Mouse (Mus musculus): Measurements from ENCODE around the gene Pxdn. TPM values are rescaled to one million over a fixed set of nuclear protein-coding genes. Genes with fewer than 3 reads are reported as not detected.

Gene Pxdn
- polyA plus RNA-seq (2015; fragmentation: Nextera tagmentation; extraction: Ambion mirVana): 60.0 and 78.0 TPM in 2 replicates

DNA sequence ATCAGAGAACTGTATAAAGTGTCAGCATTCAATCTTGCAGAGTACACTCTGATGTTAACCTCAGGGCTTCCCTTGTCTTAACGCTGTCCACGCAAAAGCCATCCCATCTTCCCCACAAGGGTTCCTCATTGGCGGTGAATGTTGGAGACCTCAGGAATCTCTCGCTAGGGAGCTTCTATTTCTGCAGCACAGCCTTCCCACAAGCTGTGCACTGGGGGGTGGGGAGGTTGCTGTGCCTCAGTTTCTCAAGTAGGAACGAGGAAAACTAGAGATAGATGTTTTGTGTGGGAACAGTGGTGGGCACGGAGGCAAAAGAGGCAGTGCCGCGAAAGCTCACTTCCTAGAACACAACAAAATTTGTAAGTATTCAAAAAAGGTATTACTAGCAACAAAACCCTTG, at the start of gene Pxdn:
Pxdn (plus strand) TSS at position 301 of the 400 bp plus-strand sequence.
- 53% methylated on average over 8 of the region's 8 CpGs for WGBS
- Histone ChIP-seq H3K4me3 (peak within 1 kb of the TSS; percentile 86), H3K9ac (peak within 1 kb of the TSS; percentile 88), H3K36me3 (no peaks in the 10 kb centered on the region), H3K4me1 (replicated peaks) (peaks cover 34% of the 10 kb centered on the region), H3K4me2 (peak within 1 kb of the TSS; percentile 76), H3K27me3 (no peaks in the 10 kb centered on the region), H3K27ac (peak within 1 kb of the TSS; percentile 92), H3K9me3 (replicated peaks) (no peaks in the 10 kb centered on the region)
- ATAC-seq (replicated peaks; ENCODE audit: insufficient number of reproducible peaks, insufficient read depth, low FRiP score, low read depth): no peak

DNA sequence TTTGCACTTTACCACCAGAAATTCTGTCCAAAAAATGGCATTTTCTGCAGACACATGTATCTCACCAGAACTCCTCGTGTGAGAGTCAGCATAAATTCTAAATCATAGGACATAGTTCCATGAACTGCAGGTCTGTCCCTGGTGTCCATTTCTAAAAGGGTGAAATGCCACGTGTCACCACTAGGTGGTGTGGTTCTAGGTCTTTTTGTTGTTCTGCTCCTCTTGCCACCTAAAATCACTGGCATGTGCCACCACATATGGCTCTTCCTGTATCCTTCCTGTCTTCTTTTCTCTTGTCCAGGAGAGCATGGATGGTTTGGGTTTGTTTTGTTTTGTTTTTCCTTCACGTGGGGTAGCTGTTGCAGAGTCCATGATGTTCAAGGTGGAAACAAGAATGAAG, 42.7 kb upstream of the Pxdn start:
- no peaks in the 10 kb centered on the region for H3K9me3 ChIP-seq (replicated peaks)
- H3K4me2 ChIP-seq: no peak overlapping the region
- ATAC-seq (replicated peaks; ENCODE audit: insufficient number of reproducible peaks, insufficient read depth, low FRiP score, low read depth): no peak
- no peak overlapping the region for H3K27ac ChIP-seq
- no peak overlapping the region for H3K9ac ChIP-seq
- H3K27me3 ChIP-seq: 0 out of 2 replicates have a peak, but pooled peaks cover 2% of the 10 kb centered on the region
- H3K4me1 ChIP-seq (replicated peaks): no peaks in the 10 kb centered on the region
- WGBS: 22% methylated on average over 3 of the region's 3 CpGs
- H3K4me3 ChIP-seq: no peak overlapping the region
- no peaks in the 10 kb centered on the region for H3K36me3 ChIP-seq

DNA sequence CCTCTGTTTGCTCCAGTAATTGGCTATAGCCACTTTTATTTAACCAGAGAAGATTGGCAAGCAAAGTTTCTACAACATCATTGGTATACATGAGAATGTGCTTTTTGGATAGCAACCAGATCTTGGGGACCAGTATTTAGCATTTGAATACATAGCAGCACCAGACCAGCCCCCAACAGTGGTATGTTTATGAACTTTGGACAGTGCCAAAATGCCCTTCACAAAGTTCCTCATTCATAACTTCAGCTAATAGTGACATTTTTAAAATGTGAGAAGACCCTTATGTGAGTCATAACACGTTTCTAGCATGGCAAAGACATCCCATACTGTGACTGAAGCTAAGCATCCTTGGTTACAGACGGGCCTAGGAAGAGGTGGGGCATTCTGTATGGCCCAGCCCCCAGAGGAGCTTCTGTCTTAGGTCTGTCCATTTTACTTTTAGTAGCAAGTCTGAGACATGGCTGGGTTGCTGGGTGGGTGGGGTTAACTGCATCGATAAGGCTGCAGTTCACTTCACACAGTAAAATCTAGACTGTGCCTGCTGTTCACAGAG, 39.8 kb upstream of the Pxdn start:
- ATAC-seq (replicated peaks; ENCODE audit: insufficient number of reproducible peaks, insufficient read depth, low FRiP score, low read depth): no peak
- Histone ChIP-seq H3K27ac (no peak overlapping the region), H3K4me1 (replicated peaks) (no peaks in the 10 kb centered on the region), H3K9ac (no peak overlapping the region), H3K9me3 (replicated peaks) (no peaks in the 10 kb centered on the region), H3K4me2 (no peak overlapping the region), H3K27me3 (0 out of 2 replicates have a peak, but pooled peaks cover 2% of the 10 kb centered on the region), H3K4me3 (no peak overlapping the region), H3K36me3 (no peaks in the 10 kb centered on the region)
- WGBS: 69% methylated on average over 3 of the region's 3 CpGs

- H3K4me1 ChIP-seq (replicated peaks): peaks cover 7% of the 10 kb centered on the region
- no peak overlapping the region for H3K9ac ChIP-seq
- 66% methylated on average over 4 of the region's 4 CpGs for WGBS
- H3K9me3 ChIP-seq (replicated peaks): no peaks in the 10 kb centered on the region
- H3K27ac ChIP-seq: no peak overlapping the region
- no peaks in the 10 kb centered on the region for H3K27me3 ChIP-seq
- H3K4me2 ChIP-seq: no peak overlapping the region
- ATAC-seq (replicated peaks; ENCODE audit: insufficient number of reproducible peaks, insufficient read depth, low FRiP score, low read depth): no peak
- no peaks in the 10 kb centered on the region for H3K36me3 ChIP-seq
- no peak overlapping the region for H3K4me3 ChIP-seq
These were observed 33.1 kb upstream of the Pxdn start for GRCm38 (mm10) chr12:29904101-29904874.

DNA sequence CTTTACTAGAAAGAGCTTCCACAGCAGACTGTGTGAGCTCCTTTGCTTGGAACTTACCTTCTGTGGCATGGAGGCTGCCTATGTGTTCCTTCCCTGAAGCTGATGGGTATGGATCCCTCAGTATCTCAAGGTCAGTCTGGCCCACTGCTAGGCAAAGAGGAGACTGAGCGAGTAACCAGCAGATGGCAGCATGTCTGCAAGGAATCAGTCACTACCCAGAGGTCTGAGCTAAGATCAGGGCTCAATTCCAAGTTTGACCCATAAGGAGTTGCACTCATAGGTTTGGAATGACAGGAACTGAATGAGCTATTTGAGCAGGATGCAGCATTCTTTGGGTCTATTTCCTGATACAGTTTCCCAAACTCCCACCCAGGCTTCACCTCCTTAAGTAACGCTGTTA, 30.4 kb upstream of the Pxdn start:
- H3K9me3 ChIP-seq (replicated peaks): no peaks in the 10 kb centered on the region
- no peaks in the 10 kb centered on the region for H3K36me3 ChIP-seq
- no peaks in the 10 kb centered on the region for H3K27me3 ChIP-seq
- H3K9ac ChIP-seq: no peak overlapping the region
- WGBS: 31% methylated on average over 2 of the region's 2 CpGs
- H3K4me3 ChIP-seq: no peak overlapping the region
- peaks cover 7% of the 10 kb centered on the region for H3K4me1 ChIP-seq (replicated peaks)
- ATAC-seq (replicated peaks; ENCODE audit: insufficient number of reproducible peaks, insufficient read depth, low FRiP score, low read depth): peak; percentile 83
- H3K4me2 ChIP-seq: no peak overlapping the region
- H3K27ac ChIP-seq: peak overlapping the region; percentile 42; the same call in 1 of the 2 replicates

- Histone ChIP-seq H3K27ac (no peak overlapping the region), H3K9ac (no peak overlapping the region), H3K27me3 (no peaks in the 10 kb centered on the region), H3K36me3 (no peaks in the 10 kb centered on the region), H3K9me3 (replicated peaks) (no peaks in the 10 kb centered on the region), H3K4me2 (no peak overlapping the region), H3K4me1 (replicated peaks) (no peaks in the 10 kb centered on the region), H3K4me3 (no peak overlapping the region)
- no peak for ATAC-seq (replicated peaks; ENCODE audit: insufficient number of reproducible peaks, insufficient read depth, low FRiP score, low read depth)
- WGBS: 85% methylated on average over 3 of the region's 3 CpGs
These were observed 21.3 kb upstream of the Pxdn start for GRCm38 (mm10) chr12:29916139-29916538.

- H3K4me1 ChIP-seq (replicated peaks): no peaks in the 10 kb centered on the region
- no peak overlapping the region for H3K27ac ChIP-seq
- H3K27me3 ChIP-seq: no peaks in the 10 kb centered on the region
- no peak overlapping the region for H3K4me3 ChIP-seq
- H3K9ac ChIP-seq: no peak overlapping the region
- no peaks in the 10 kb centered on the region for H3K9me3 ChIP-seq (replicated peaks)
- WGBS: 76% methylated on average over 6 of the region's 6 CpGs
- no peaks in the 10 kb centered on the region for H3K36me3 ChIP-seq
- ATAC-seq (replicated peaks; ENCODE audit: insufficient number of reproducible peaks, insufficient read depth, low FRiP score, low read depth): no peak
- no peak overlapping the region for H3K4me2 ChIP-seq
These were observed 20.6 kb upstream of the Pxdn start for GRCm38 (mm10) chr12:29916807-29917206.

DNA sequence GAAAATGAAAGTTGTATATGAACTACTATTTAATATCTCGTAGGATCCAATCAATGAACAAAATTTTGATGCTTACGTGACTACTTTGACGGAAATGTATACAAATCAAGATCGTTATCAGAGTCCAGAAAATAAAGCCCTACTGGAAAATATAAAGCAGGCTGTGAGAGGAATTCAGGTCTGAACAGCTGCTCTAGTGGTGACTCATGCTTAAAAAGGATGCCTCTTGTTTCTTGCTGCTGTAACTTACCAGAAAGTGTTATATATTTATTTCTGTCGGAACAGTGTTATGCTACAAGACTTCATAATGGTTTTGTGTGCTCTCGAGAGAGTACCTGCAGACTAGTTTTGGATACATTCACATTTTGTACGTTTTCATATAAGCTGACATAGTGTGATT, 17.1 kb upstream of the Pxdn start:
- no peak for ATAC-seq (replicated peaks; ENCODE audit: insufficient number of reproducible peaks, insufficient read depth, low FRiP score, low read depth)
- whole genome bisulfite sequencing: 75% methylated on average over 7 of the region's 7 CpGs
- no peak overlapping the region for H3K4me2 ChIP-seq
- no peaks in the 10 kb centered on the region; the same call in 1 of the 2 replicates for H3K27me3 ChIP-seq
- no peak overlapping the region for H3K27ac ChIP-seq
- H3K9me3 ChIP-seq (replicated peaks): no peaks in the 10 kb centered on the region
- no peak overlapping the region for H3K4me3 ChIP-seq
- H3K4me1 ChIP-seq (replicated peaks): no peaks in the 10 kb centered on the region
- no peak overlapping the region for H3K9ac ChIP-seq
- H3K36me3 ChIP-seq: no peaks in the 10 kb centered on the region

GRCm38 (mm10) chr12:29921481-29921880, 15.9 kb upstream of the Pxdn start:
- H3K4me3 ChIP-seq: no peak overlapping the region
- H3K36me3 ChIP-seq: no peaks in the 10 kb centered on the region
- no peak overlapping the region for H3K4me2 ChIP-seq
- H3K9me3 ChIP-seq (replicated peaks): no peaks in the 10 kb centered on the region
- no peak overlapping the region for H3K27ac ChIP-seq
- WGBS: 81% methylated on average over 11 of the region's 11 CpGs
- H3K4me1 ChIP-seq (replicated peaks): no peaks in the 10 kb centered on the region
- no peak overlapping the region for H3K9ac ChIP-seq
- ATAC-seq (replicated peaks; ENCODE audit: insufficient number of reproducible peaks, insufficient read depth, low FRiP score, low read depth): no peak
- H3K27me3 ChIP-seq: peaks cover 8% of the 10 kb centered on the region

DNA sequence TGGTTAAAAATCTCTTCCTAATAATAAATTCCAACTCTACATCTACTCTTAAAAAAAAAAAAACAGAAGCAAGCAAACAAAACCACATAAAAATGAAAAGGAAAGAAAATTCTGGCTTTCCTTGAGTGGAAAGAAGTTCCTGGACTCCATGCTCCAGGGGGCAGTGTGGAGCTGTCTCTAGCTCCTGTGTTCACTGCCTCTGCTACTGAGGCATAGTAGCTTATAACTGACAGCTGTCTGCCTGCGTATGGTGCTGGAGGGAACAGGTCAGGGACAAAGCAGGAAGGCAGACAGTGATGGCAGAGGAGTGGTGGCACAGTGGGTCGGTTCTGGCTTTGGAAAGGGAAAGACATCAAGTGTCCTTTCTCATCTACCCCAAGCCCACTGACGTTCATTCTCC, 10.5 kb upstream of the Pxdn start:
- Histone ChIP-seq H3K9me3 (replicated peaks) (no peaks in the 10 kb centered on the region), H3K27ac (no peak overlapping the region), H3K4me3 (no peak overlapping the region), H3K4me2 (no peak overlapping the region), H3K4me1 (replicated peaks) (peaks cover 6% of the 10 kb centered on the region; the same call in 1 of the 2 replicates), H3K27me3 (peaks cover 8% of the 10 kb centered on the region), H3K36me3 (no peaks in the 10 kb centered on the region), H3K9ac (no peak overlapping the region)
- ATAC-seq (replicated peaks; ENCODE audit: insufficient number of reproducible peaks, insufficient read depth, low FRiP score, low read depth): no peak
- 42% methylated on average over 3 of the region's 3 CpGs for WGBS

DNA sequence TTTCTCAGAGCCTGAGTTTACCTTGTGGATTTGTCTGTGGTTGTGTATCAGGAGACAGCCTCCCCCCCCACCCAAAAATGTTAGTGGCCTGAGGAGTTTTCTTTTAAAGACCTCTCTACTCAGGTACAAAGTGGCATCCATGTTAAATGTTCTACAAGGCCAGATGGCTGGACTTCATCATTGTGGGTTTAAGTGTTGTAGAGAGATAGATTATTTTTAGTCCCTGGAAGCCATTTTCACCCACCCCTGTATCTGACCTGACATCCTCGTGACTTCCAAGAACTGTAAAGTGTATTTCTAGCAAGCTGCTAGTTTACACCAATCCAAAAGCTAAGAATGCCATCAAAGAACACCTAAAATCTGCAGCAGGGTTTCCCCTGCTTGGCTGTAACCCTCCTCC, 6.8 kb upstream of the Pxdn start:
- ATAC-seq (replicated peaks; ENCODE audit: insufficient number of reproducible peaks, insufficient read depth, low FRiP score, low read depth): no peak
- H3K9ac ChIP-seq: no peak overlapping the region
- H3K27me3 ChIP-seq: peaks cover 8% of the 10 kb centered on the region; the same call in 1 of the 2 replicates
- no peak overlapping the region for H3K27ac ChIP-seq
- 47% methylated on average over 1 of the region's 1 CpGs for WGBS
- peaks cover 6% of the 10 kb centered on the region; the same call in 1 of the 2 replicates for H3K4me1 ChIP-seq (replicated peaks)
- H3K4me2 ChIP-seq: no peak overlapping the region
- H3K9me3 ChIP-seq (replicated peaks): no peaks in the 10 kb centered on the region
- no peaks in the 10 kb centered on the region for H3K36me3 ChIP-seq
- no peak overlapping the region for H3K4me3 ChIP-seq

- Histone ChIP-seq H3K27me3 (no peaks in the 10 kb centered on the region), H3K36me3 (no peaks in the 10 kb centered on the region), H3K4me2 (no peak overlapping the region), H3K9ac (no peak overlapping the region), H3K4me1 (replicated peaks) (peaks cover 13% of the 10 kb centered on the region), H3K9me3 (replicated peaks) (no peaks in the 10 kb centered on the region), H3K27ac (no peak overlapping the region), H3K4me3 (no peak overlapping the region)
- WGBS: 89% methylated on average over 1 of the region's 1 CpGs
- ATAC-seq (replicated peaks; ENCODE audit: insufficient number of reproducible peaks, insufficient read depth, low FRiP score, low read depth): no peak
These were observed 4.5 kb upstream of the Pxdn start for GRCm38 (mm10) chr12:29932951-29933350.

Data from heart, embryonic 15.5 days (tissue).